Mouse (Mus musculus): ENCODE results near the gene Blvra. TPM values are rescaled to one million over a fixed set of nuclear protein-coding genes. Genes with fewer than 3 reads are reported as not detected.
A peak's percentile ranks its signal among the peaks of the same experiment; 100 is the strongest.

The Blvra gene
- polyA plus RNA-seq, 1 experiment: 38.9 TPM

GRCm38 (mm10) chr2:127138449-127138848, 68.0 kb downstream of the Blvra start:
- Histone ChIP-seq H3K27me3 (ENCODE audit: control insufficient read depth, insufficient read depth, low read length) (no peaks in the 10 kb centered on the region), H3K4me3 (replicated peaks; ENCODE audit: insufficient read depth, low read depth, low read length) (no peak overlapping the region), H3K27ac (ENCODE audit: insufficient read depth, low read length) (no peak overlapping the region), H3K4me1 (ENCODE audit: control insufficient read depth, insufficient read depth, low read length) (no peaks in the 10 kb centered on the region; the same call in 1 of the 2 replicates)
- DNase-seq: no peak
- no peak for TF ChIP-seq POLR2A (IDR thresholded peaks at IDR 0.05; ENCODE audit: borderline replicate concordance, insufficient read depth, low read length)
- no peak for TF ChIP-seq CTCF (IDR thresholded peaks at IDR 0.05; ENCODE audit: borderline replicate concordance, insufficient read depth, low read depth, low read length)
- 85% methylated on average over 4 of the region's 4 CpGs for WGBS

- Histone ChIP-seq H3K4me3 (replicated peaks; ENCODE audit: insufficient read depth, low read depth, low read length) (no peak overlapping the region), H3K27me3 (ENCODE audit: control insufficient read depth, insufficient read depth, low read length) (no peaks in the 10 kb centered on the region), H3K27ac (ENCODE audit: insufficient read depth, low read length) (no peak overlapping the region), H3K4me1 (ENCODE audit: control insufficient read depth, insufficient read depth, low read length) (no peaks in the 10 kb centered on the region; the same call in 1 of the 2 replicates)
- TF ChIP-seq POLR2A (IDR thresholded peaks at IDR 0.05; ENCODE audit: borderline replicate concordance, insufficient read depth, low read length) (no peak), CTCF (IDR thresholded peaks at IDR 0.05; ENCODE audit: borderline replicate concordance, insufficient read depth, low read depth, low read length) (no peak)
- WGBS: 75% methylated on average over 8 of the region's 8 CpGs
- no peak for DNase-seq
Observed at GRCm38 (mm10) chr2:127139094-127139493, 68.6 kb downstream of the Blvra start.

- Histone ChIP-seq H3K4me1 (ENCODE audit: control insufficient read depth, insufficient read depth, low read length) (no peaks in the 10 kb centered on the region; the same call in 1 of the 2 replicates), H3K4me3 (replicated peaks; ENCODE audit: insufficient read depth, low read depth, low read length) (no peak overlapping the region), H3K27ac (ENCODE audit: insufficient read depth, low read length) (no peak overlapping the region), H3K27me3 (ENCODE audit: control insufficient read depth, insufficient read depth, low read length) (no peaks in the 10 kb centered on the region)
- DNase-seq: no peak
- 97% methylated on average over 1 of the region's 1 CpGs for WGBS
- TF ChIP-seq POLR2A (IDR thresholded peaks at IDR 0.05; ENCODE audit: borderline replicate concordance, insufficient read depth, low read length) (no peak), CTCF (IDR thresholded peaks at IDR 0.05; ENCODE audit: borderline replicate concordance, insufficient read depth, low read depth, low read length) (no peak)
Observed at GRCm38 (mm10) chr2:127139605-127140004, 69.1 kb downstream of the Blvra start.

- DNase-seq: no peak
- Histone ChIP-seq H3K27ac (ENCODE audit: insufficient read depth, low read length) (no peak overlapping the region), H3K4me1 (ENCODE audit: control insufficient read depth, insufficient read depth, low read length) (no peaks in the 10 kb centered on the region; the same call in 1 of the 2 replicates), H3K27me3 (ENCODE audit: control insufficient read depth, insufficient read depth, low read length) (no peaks in the 10 kb centered on the region), H3K4me3 (replicated peaks; ENCODE audit: insufficient read depth, low read depth, low read length) (no peak overlapping the region)
- 96% methylated on average over 7 of the region's 7 CpGs for WGBS
- no peak for TF ChIP-seq CTCF (IDR thresholded peaks at IDR 0.05; ENCODE audit: borderline replicate concordance, insufficient read depth, low read depth, low read length)
- TF ChIP-seq POLR2A (IDR thresholded peaks at IDR 0.05; ENCODE audit: borderline replicate concordance, insufficient read depth, low read length): no peak
Observed at GRCm38 (mm10) chr2:127140011-127140410, 69.5 kb downstream of the Blvra start.

GRCm38 (mm10) chr2:127142031-127142430, 71.6 kb downstream of the Blvra start:
- H3K4me3 ChIP-seq (replicated peaks; ENCODE audit: insufficient read depth, low read depth, low read length): no peak overlapping the region
- no peak for TF ChIP-seq POLR2A (IDR thresholded peaks at IDR 0.05; ENCODE audit: borderline replicate concordance, insufficient read depth, low read length)
- TF ChIP-seq CTCF (IDR thresholded peaks at IDR 0.05; ENCODE audit: borderline replicate concordance, insufficient read depth, low read depth, low read length): no peak
- WGBS: 64% methylated on average over 10 of the region's 10 CpGs

GRCm38 (mm10) chr2:127142577-127143157, 72.2 kb downstream of the Blvra start:
- TF ChIP-seq POLR2A (IDR thresholded peaks at IDR 0.05; ENCODE audit: borderline replicate concordance, insufficient read depth, low read length): no peak
- TF ChIP-seq CTCF (IDR thresholded peaks at IDR 0.05; ENCODE audit: borderline replicate concordance, insufficient read depth, low read depth, low read length): no peak
- H3K4me1 ChIP-seq (ENCODE audit: control insufficient read depth, insufficient read depth, low read length): no peaks in the 10 kb centered on the region; the same call in 1 of the 2 replicates
- peak overlapping the region; percentile 61 for H3K4me3 ChIP-seq (replicated peaks; ENCODE audit: insufficient read depth, low read depth, low read length)
- no peak overlapping the region for H3K27ac ChIP-seq (ENCODE audit: insufficient read depth, low read length)
- WGBS: 22% methylated on average over 6 of the region's 6 CpGs
- DNase-seq: no peak
- H3K27me3 ChIP-seq (ENCODE audit: control insufficient read depth, insufficient read depth, low read length): no peaks in the 10 kb centered on the region

More at GRCm38 (mm10) chr2:127142031-127142430, 71.6 kb downstream of the Blvra start:
- Histone ChIP-seq H3K27me3 (ENCODE audit: control insufficient read depth, insufficient read depth, low read length) (no peaks in the 10 kb centered on the region), H3K4me1 (ENCODE audit: control insufficient read depth, insufficient read depth, low read length) (no peaks in the 10 kb centered on the region; the same call in 1 of the 2 replicates), H3K27ac (ENCODE audit: insufficient read depth, low read length) (no peak overlapping the region)
- no peak for DNase-seq

GRCm38 (mm10) chr2:127143158-127144063, 72.9 kb downstream of the Blvra start, which contains the start of gene Itpripl1:
TSS of gene Itpripl1 (minus strand) at chr2:127143442.
- H3K27me3 ChIP-seq (ENCODE audit: control insufficient read depth, insufficient read depth, low read length): no peaks in the 10 kb centered on the region
- H3K4me1 ChIP-seq (ENCODE audit: control insufficient read depth, insufficient read depth, low read length): no peaks in the 10 kb centered on the region; the same call in 1 of the 2 replicates
- peak; percentile 44 to 51 for DNase-seq
- TF ChIP-seq CTCF (IDR thresholded peaks at IDR 0.05; ENCODE audit: borderline replicate concordance, insufficient read depth, low read depth, low read length): no peak
- TF ChIP-seq POLR2A (IDR thresholded peaks at IDR 0.05; ENCODE audit: borderline replicate concordance, insufficient read depth, low read length): no peak
- 3% methylated on average over 31 of the region's 31 CpGs for WGBS
- no peak within 1 kb of the TSS for H3K27ac ChIP-seq (ENCODE audit: insufficient read depth, low read length)
- peak within 1 kb of the TSS; percentile 61 for H3K4me3 ChIP-seq (replicated peaks; ENCODE audit: insufficient read depth, low read depth, low read length)

All from cerebellum, adult 2 months (tissue).